Comparison of ENCODE assay signal across 11 mouse cellular contexts in the genomic region with DNA sequence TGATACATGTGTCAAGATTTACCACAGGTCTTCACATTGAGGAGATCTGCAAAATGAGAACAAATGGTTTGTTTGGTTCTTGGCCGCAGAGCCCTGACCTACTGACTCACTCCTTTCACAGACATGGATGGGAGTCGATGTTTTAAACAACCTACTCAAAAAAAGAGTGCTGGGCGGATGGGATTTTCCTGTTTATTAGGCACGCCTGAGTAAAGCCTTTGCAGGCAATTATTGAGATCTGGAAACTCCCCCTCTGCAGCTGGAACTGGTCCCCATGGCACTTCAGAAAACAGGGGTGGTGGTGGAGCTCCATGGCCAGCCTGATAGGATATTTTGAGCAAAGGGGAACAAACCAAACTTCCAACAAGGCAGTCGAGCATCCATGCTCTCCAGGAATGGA.
A peak's percentile ranks its signal among the peaks of the same experiment; 100 is the strongest.
DNase-seq lines count a peak whose midpoint lies in the region; ATAC-seq and TF ChIP-seq lines count a peak whose summit lies in the region.
"Had no signal": no experiment of that assay in that cellular context is flagged by ENCODE, and none has a peak within 500 bp of the region (broad histone marks: within the 10 kb centered on the region; RNA-seq: fewer than 3 reads in every experiment).

No protein-coding gene starts in this region.

- no peaks in the 10 kb centered on the region for H3K9me3 ChIP-seq in lung, embryonic 14.5 days (ENCODE audit: low read depth, low read length)
- no peaks in the 10 kb centered on the region for H3K9me3 ChIP-seq in embryonic facial prominence, embryonic 10.5 days
- no peaks in the 10 kb centered on the region for H3K9me3 ChIP-seq in forebrain, embryonic 12.5 days
- no peaks in the 10 kb centered on the region for H3K9me3 ChIP-seq in limb, embryonic 15.5 days

- H3K4me2 ChIP-seq in lung, embryonic 14.5 days: no peak overlapping the region
- no peak overlapping the region for H3K4me2 ChIP-seq in forebrain, embryonic 12.5 days
- no peak overlapping the region for H3K4me2 ChIP-seq in limb, embryonic 15.5 days

- DNase-seq in lung, embryonic 14.5 days: peak; percentile 41
- DNase-seq in lung, postnatal 14 days: no peak
- peak; percentile 18 for DNase-seq in embryonic facial prominence, embryonic 10.5 days (ENCODE audit: low spot score)
- no peak for DNase-seq in spleen, adult 12 weeks (ENCODE audit: low spot score)
- DNase-seq in thymus, postnatal 25 days: no peak
- DNase-seq: adrenal gland, adult 2 months; layer of hippocampus, postnatal 36 days; thymus, postnatal 4 days had no signal

- no peak for ATAC-seq in lung, embryonic 14.5 days (ENCODE audit: insufficient read depth)
- ATAC-seq in forebrain, embryonic 12.5 days (ENCODE audit: low FRiP score): peak; percentile 36; the same call in 1 of the 2 replicates
- ATAC-seq in limb, embryonic 15.5 days (ENCODE audit: insufficient number of reproducible peaks, low FRiP score, low TSS enrichment, low read depth): no peak
- ATAC-seq in frontal cortex, adult (ENCODE audit: low TSS enrichment): no peak

- H3K27me3 ChIP-seq in lung, embryonic 14.5 days (ENCODE audit: insufficient read depth, low read length): no peaks in the 10 kb centered on the region
- H3K27me3 ChIP-seq in embryonic facial prominence, embryonic 10.5 days (replicated peaks; ENCODE audit: low read depth, poor library complexity, severe bottlenecking): 0 out of 2 replicates have a peak, but pooled peaks cover 5% of the 10 kb centered on the region
- H3K27me3 ChIP-seq in forebrain, embryonic 12.5 days: 0 out of 2 replicates have a peak, but pooled peaks cover 3% of the 10 kb centered on the region
- no peaks in the 10 kb centered on the region for H3K27me3 ChIP-seq in limb, embryonic 15.5 days

- peaks cover 12% of the 10 kb centered on the region for H3K4me1 ChIP-seq in lung, embryonic 14.5 days (ENCODE audit: insufficient read depth)
- peaks cover 49% of the 10 kb centered on the region for H3K4me1 ChIP-seq in embryonic facial prominence, embryonic 10.5 days
- peaks cover 27% of the 10 kb centered on the region for H3K4me1 ChIP-seq in forebrain, embryonic 12.5 days
- H3K4me1 ChIP-seq in limb, embryonic 15.5 days: peaks cover 41% of the 10 kb centered on the region

- H3K4me3 ChIP-seq in lung, embryonic 14.5 days (ENCODE audit: low read depth, low read length): no peak overlapping the region
- no peak overlapping the region for H3K4me3 ChIP-seq in embryonic facial prominence, embryonic 10.5 days
- no peak overlapping the region for H3K4me3 ChIP-seq in forebrain, embryonic 12.5 days (replicated peaks)
- no peak overlapping the region for H3K4me3 ChIP-seq in limb, embryonic 15.5 days

- H3K27ac ChIP-seq in lung, embryonic 14.5 days (ENCODE audit: low read depth): peak overlapping the region; percentile 46
- peak overlapping the region; percentile 80 for H3K27ac ChIP-seq in embryonic facial prominence, embryonic 10.5 days (replicated peaks)
- peak overlapping the region; percentile 72; the same call in 1 of the 2 replicates for H3K27ac ChIP-seq in forebrain, embryonic 12.5 days
- 0 out of 2 replicates have a peak overlapping the region, but pooled peaks have one; percentile 22 for H3K27ac ChIP-seq in limb, embryonic 15.5 days

- H3K9ac ChIP-seq in lung, embryonic 14.5 days: no peak overlapping the region
- H3K9ac ChIP-seq in forebrain, embryonic 12.5 days: no peak overlapping the region
- no peak overlapping the region for H3K9ac ChIP-seq in limb, embryonic 15.5 days

- TF ChIP-seq CTCF in lung, embryonic 14.5 days (IDR thresholded peaks at IDR 0.05; ENCODE audit: low read depth): no peak

- WGBS in lung, embryonic 14.5 days: 26% methylated on average over 5 of the region's 5 CpGs
- 35% methylated on average over 5 of the region's 5 CpGs for WGBS in embryonic facial prominence, embryonic 10.5 days
- 10% methylated on average over 5 of the region's 5 CpGs for WGBS in forebrain, embryonic 12.5 days
- 32% methylated on average over 5 of the region's 5 CpGs for WGBS in limb, embryonic 15.5 days

- no peaks in the 10 kb centered on the region for H3K36me3 ChIP-seq in lung, embryonic 14.5 days (ENCODE audit: insufficient read depth)
- no peaks in the 10 kb centered on the region for H3K36me3 ChIP-seq in embryonic facial prominence, embryonic 10.5 days (replicated peaks)
- H3K36me3 ChIP-seq in forebrain, embryonic 12.5 days (replicated peaks): no peaks in the 10 kb centered on the region
- no peaks in the 10 kb centered on the region for H3K36me3 ChIP-seq in limb, embryonic 15.5 days

Comparison
In these comparisons a context has a peak if more than half of its experiments do, and no peak if none do; other contexts are left out.
1. DNase-seq: peak in lung, embryonic 14.5 days (single experiment) and embryonic facial prominence, embryonic 10.5 days (single experiment); none in lung, postnatal 14 days (single experiment), spleen, adult 12 weeks (single experiment) and thymus, postnatal 25 days (single experiment).
2. H3K27ac ChIP-seq: peak in every context shown above with its lines; median percentile 80 in embryonic facial prominence, embryonic 10.5 days; 72 in forebrain, embryonic 12.5 days; 46 in lung, embryonic 14.5 days; 22 in limb, embryonic 15.5 days.